Mouse (Mus musculus) ovary, adult 18-20 months (tissue): Measurements from ENCODE around the gene Pold2.

Source experiments
- DNase-seq: peaks from one replicate; pipeline ENCODE4 v3.0.0; 2022; ENCODE audit warnings: low spot score, mixed read lengths

The Pold2 gene

DNA sequence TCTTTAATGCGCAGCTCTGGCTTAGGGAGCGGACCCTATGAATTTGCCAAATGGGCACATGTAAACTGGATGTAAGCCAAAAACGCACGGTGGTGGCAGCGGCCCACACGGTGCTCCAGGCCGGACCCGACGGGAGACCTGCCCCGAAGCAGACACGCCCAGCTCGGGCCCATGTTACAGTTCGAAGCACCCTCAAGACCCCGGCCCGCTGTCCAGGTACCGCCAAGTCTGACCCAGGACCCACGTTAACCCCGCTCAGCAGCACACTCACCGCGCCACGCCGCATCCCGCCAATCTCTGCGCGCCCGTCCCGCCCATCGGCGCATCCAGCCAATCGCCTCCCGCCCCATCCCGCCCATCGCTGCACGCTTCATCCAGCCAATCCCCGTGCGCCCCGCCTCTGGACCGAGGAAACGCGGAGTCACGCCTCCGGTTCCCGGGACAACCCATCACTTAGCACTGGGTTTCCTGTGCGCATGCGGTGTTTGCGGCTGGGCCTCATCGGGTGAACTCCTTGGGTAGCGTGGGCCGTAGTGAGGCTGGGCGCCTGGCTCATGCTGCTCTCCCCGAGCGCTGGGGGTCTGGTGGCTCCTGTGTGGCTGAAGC is at the start of gene Pold2:
TSS of gene Pold2 (minus strand) at position 372 of the 606 bp plus-strand sequence.
- DNase-seq, result peak; percentile 97

DNA sequence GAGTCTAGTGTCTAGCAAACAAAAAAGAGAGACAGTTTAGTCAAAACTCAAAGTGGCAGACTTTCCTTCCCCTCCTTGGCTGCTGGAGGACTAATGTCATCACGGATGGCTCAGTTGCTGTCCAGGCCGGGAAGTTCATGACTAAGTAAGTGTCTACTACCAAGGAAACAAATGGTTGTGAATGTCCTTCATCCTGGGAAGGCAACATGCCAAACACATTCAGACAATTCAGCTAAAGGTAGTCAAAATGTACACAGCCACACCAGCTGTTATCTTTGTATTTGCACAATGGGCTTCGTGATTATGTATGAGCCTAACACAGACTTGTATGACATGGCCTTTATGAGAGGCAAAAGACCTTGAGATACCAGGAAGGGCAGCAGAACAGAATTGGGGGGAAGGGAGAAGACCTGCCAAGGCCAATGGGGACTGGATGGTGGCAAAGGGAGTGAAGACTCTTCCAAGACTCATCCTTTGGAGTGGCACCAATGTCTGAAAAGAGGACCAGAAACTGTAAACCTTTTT is 48.7 kb upstream of the Pold2 start:
- DNase-seq, result no peak

DNA sequence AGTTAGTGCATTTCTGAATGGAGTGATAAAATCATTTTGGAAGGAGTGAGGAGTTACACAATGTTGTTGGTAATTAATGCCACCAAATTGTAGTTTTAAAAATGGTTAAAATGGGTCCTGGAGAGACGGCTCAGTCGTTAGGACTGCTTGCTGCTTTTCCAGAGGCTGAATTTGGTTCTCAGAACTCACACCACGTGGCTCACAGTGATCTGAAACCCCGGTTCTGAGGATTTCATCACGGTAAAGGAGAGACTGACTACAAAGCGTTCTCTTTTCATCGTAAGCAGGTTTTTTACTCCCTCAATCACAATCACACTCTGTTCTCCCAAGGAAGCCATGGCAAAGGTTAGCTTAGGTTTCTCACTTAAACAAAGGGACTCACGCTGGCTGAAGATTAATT is 46.6 kb upstream of the Pold2 start:
- no peak for DNase-seq

DNA sequence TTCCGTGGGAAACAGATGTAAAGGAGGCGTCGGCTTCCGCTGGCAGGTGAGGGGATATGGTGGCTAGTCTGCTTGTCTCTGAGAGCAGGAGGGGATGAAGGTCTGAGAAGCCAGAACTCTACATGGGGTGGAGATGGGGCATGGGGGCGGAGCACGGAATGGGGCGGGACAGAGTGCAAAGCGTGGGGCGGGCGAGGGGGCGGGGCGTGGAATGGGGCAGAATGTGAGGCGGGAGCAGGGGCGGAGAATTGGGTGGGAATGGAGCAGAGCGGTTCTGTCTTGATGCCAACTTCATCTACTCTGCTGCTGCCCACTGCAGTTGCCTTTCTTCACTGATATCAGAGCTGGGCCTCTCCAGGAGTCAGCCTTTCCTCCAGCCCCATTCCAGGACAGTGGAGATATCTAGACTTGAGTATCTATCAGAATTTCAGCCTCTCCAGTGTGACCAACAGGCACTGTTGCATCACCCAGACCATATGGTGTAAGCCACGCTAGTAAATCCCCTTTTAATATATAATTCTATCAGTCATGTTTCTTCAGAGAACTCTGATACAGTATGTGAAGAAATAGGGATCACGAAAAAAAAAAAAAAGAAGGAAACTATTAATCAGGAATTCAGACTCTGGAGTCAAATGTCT is 42.4 kb upstream of the Pold2 start:
- DNase-seq, result no peak

DNA sequence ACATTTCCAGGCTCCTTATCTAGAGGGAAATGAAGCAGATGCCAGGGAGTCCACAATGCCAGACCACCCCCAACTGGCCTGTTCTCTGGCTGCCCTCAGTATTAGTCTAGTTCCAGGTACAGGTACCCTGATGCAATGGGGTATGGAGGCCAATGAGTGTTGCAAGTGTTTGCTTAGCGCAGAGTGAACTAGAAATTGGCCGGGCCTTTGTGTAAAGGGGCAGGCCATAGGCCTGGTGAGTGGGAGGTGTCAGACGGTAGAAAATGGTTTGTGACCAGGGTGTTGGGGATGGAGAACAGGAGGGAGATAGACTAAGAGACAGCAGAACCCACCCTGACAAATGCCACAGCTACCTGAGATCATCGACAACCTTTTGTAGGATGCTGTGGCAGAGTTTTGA is 41.5 kb upstream of the Pold2 start:
- DNase-seq, result no peak

DNA sequence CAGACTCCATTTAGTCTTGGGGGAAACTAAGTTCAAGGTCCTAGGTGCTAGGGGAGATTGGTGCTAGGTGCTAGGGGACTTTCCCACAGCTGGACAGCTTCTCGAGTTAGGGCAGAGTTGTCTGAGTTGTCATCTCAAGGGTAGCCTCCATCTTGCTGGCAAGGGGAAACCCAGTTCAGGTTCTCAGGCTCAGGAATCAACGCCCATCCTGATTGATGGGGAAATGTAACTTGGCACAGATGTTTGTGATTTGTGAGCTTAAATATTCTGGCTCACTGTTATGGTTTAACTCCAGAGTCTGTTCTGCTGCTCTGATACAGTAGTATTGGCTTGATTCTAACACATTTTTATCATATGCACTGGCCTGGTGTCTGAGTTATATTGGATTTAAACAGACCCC is 40.0 kb upstream of the Pold2 start:
- no peak for DNase-seq

DNA sequence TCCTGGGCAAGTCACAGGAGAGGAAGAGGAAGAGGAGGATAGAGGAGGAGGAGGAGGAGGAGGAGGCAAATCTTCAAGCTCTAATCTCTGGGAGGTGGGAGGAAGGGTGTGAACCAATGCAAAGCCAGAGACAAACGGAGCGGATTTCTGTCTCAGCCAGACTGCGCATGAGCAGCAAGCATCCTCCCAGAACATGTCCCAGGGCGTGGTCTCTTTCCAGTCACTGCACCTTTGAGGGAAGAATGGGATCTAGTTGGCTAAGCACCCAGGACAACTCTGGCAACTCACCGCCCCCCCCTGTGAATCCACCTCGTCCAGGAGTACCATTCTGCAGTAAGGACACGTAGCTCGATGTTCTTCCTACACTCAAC is 38.1 kb upstream of the Pold2 start:
- no peak for DNase-seq

DNA sequence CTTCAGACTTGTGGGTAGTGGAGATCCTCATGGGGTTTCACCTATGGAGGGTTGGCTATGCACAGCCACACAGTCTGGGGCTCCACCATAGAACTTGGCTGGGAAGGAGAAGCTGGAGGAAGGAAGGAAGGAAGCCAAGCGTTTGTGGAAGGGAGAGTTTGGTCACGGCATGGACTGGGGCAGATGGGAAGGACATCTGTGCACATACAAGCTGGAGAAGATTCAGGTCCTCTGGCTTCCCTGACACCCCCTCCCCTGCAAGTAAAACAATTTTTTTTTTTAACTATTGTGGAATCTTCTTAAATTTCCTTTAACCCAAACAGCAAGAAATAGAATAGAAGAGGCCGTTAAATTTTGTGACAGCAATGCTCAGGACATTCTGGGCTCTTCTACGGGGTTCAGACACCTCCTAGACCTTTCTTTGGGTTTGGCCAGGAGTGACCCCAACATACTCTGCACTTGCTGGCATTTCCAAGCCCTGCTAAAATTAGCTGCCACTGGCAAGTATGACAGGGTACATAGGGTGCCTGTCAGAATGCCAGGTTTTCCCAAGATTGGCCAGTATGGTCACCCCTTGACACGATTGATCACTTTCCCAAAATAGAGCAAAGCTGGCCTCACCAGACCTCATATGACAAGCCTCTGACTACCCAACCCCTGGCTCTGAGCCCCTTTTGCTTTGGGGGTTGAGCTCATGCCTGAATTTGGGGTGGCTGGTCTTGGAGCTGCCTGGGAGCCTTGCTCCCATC is 37.5 kb upstream of the Pold2 start:
- DNase-seq, result no peak

DNA sequence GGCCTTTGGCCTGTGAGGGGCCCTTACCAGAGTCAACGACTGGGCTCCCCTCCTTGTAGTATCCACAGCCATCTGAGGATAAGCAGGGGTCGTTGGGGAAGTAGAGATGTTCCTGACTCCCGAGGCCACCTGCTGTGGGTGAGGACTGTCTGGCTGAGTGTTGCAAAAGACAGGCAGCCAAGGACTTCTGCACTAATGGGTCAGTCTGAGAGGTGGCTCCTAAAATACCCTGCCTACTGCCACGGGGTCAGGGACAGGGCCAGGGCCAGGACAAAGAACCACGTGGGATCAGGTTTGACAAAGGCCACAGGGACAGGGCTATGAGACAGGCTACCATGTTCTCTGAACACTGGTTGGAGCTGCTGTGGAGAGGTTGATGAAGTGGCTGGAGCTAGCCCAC is 36.8 kb upstream of the Pold2 start:
- DNase-seq, result no peak

DNA sequence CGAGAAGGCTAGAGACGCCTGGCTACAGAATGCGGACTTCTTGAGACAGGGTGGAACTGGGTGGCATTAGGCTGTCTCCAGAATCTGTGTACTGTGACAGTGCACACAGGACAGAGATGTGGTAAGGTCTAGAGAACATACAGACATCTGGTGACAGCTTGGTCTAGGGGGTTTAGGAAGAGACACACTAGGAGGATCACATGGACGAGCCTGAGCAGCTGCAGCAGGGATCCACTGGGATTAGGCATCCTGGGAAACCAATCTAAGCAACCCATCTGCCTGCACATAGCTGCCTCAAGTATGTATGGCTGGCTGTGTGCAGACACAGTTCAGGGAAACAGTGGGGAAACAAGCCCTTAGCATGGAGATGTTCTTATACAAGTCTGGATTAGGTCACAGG is 35.8 kb upstream of the Pold2 start:
- DNase-seq, result no peak

DNA sequence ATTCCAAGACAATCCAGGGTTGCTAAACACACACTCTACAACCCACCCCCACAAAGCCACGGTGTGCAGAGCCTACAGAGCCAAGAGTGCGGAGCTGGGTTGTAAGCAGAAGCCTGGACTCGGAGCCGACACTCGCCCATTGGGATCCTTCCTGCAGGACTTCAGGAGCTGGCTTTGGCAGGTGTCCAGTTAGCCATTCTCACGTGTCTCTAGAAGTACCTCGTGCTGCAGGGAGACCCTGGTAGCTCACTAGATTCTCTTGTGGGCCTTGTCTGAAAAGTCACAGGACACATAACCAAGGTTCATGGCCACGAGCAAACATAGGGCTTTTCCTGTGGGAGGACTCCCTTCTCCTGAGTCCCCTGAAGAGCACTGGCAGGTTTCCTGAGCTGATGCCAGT is 35.2 kb upstream of the Pold2 start:
- DNase-seq, result no peak

DNA sequence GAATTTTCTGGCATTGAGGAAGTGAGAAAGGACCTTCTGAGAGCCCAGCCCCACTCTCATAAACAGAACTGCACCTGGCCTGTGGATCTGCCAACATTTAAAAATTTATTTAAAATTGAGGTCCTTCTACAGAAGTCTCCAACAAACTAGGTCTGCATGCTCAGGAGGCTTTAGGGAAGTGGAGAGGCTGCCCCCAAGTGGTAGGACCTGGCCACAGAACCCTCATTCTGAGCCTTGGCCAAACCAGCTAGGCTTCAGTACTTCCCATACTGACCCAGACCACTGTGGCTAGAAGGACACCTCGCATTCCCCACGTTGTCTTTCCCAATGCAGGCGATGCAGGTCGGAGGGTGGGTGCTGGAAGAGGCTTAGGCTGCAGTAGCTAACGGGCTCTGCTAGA is 34.5 kb upstream of the Pold2 start:
- DNase-seq, result no peak

DNA sequence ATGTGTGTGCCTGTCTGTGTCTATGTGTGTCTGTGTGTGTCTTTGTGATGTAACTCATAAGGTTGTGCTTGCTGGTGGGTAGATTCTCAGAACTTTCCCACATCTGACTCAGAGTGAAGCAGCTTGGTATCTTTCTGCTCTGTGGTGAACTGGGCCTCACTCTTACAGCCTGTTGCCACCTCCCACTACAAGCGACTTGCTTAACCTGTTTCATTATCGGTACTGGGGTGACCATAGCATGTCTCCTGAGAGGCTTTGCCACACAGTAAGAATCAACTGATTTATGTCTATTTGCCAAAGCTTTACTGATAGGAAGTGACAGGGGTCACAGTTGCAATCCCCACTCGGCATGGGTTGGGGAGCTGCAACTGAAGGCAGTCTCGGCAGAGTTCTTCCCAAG is 30.6 kb upstream of the Pold2 start:
- DNase-seq, result no peak

DNA sequence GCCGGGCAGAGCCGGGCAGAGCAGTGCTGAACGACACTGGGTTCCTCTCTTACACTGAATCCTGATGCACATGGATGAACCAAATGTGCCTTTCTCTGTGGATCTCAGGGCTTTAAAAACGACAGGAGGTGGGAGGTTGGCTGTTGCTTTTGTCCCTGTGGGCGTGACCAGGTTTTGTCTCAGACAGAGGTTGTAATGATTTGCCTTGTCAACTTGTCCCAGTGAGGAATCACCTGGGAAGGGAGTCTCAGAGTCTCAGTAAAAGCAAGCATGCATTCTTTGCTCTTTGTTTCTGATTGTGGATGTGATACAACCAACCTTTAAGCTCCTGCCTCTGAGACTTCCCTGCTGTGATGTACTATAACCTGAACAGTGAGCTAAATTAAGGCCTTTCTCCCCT is 29.0 kb upstream of the Pold2 start:
- no peak for DNase-seq

DNA sequence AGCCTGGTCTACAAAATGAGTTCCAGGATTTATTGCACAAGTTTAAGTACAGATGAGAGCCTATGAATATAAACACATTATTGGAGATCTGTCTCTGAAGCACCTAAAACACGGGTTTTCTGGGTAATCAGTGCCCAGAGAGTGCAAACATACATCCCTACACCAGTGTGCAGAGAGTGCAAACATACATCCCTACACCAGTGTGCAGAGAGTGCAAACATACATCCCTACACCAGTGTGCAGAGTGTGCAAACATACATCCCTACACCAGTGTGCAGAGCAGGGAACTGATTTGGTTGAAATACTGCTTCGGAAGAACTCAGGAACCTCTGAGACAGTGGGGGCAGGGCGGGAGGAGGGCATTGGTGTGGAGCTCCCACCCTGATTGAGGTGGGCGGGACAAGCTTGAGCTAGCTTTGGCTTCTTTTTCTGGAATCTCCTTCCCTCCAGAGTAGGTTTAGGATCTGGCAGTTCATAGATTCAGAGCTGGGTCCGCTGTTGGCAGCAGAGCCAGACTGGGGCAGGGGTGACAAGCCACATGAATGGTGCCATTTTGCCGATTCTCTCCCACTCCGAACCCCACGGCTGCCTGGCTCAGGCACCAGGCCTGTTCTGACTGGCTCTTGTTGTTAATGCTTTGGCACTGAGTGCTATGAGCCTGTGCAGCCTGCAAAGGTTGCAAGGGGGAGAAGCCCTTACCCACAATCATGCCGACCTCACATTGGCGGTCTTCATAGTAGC is 27.9 kb upstream of the Pold2 start:
- no peak for DNase-seq

DNA sequence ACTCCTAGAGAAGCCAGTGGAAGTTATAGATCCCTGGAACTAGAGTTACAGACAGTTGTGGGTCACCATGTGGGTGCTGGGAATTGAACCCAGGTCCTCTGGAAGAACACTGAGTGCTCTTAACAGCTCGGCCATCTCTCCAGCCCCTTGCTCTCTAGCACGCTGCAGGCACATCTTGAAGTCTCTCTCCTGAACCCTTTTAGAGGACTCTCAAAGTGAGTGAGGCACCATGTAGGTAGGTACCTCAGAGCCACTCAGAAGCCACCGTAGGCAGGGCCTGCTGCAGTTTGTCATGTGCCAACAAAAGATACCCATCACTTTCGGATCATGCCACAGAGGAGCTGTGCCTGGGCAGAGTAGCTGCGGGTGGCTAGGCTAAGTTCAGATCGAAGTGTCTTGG is 26.8 kb upstream of the Pold2 start:
- no peak for DNase-seq

DNA sequence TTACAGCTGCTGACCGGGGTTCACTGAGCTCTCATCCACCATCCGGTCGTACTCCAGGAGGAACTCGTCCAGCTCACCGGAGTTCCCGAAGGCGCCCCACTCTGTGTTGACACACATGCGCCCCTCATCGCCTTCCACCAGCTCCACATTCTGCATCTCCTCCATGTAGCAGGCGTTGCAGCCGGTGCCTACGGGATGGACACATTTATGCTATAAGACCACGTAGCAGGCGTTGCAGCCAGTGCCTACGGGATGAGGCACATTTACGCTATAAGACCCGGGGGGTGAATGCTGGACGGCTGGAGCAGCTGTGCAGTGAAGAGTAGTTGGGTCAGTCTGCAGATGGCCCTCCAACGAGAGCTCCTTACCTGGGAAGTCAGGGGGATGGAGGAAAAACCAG is 26.3 kb upstream of the Pold2 start:
- DNase-seq, result no peak

DNA sequence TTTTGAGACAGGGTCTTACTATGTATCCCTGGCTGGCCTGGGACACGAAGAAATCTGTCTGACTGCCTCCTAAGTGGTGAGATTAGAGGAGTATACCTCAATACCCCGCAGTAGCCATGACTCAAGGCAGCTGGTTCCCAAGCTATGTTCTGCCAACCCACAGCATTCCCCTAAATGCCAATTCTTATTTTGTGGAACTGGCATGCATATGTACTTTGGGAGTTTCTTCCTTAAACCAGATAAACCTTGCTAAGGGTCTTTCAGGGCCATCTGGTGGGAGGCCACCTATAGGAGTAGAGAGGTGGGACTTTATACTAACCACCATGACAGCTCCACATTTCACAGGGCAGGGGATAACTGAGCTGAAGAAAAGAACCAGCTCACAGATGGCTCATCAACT is 25.8 kb upstream of the Pold2 start:
- no peak for DNase-seq

DNA sequence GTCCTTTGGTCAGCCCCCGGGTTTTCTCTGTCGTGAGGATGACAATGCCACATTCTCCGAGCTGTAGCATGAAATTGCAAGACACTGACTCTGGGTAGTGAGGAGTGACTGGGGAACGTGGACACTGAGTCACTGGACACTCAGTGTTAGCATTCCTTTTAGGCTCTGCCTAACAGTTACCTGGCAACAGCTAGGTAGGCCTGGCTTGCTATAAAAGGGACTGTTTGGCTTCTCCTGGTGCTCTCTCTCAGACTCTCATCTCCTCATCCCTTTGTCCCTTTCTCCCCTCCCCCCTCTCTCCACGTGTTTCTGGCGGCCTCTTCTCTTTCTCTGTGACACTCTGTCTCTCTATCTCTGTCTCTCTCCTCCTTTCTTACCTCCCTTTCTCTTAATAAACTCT is 24.3 kb upstream of the Pold2 start:
- DNase-seq, result no peak

DNA sequence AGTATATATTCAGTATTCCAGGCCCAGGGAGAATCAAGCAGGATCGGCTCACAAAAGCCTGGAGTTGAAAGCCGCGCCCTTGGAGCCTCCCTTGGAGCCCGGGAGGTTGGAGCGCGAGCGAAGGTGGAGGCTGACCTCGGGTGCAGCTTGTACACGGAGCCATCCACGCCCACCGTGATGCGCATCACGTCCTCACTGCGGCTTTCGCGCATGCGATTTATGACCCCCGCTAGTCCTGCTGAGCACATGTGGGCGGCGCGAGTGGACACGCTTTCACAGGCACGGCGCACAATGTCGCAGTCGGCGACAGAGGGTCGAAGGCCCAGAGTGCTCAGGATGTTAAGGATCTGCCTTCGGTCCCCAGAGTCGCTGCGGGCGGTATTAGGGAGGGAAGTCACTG is 23.9 kb upstream of the Pold2 start:
- DNase-seq, result peak; percentile 41

DNA sequence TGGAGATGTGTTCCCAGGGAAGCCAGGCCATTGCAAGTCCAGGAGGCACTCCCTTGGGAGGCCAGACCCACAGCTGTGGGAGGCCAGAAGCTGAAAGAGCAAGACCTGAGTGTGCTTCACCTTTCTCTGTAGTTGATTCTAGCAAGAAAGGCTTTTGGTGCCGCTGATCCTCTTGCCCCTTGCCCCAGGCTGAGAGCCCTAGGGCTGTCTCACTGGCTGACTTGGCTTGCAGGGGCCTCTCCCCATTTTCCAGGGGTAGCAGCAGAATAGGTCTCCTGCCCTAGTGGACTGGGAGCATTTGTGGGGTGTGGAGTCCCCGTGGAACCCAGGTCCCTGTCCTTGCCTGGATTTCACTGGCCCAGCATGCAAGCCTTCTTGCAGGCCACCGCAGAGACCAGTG is 23.2 kb upstream of the Pold2 start:
- no peak for DNase-seq

DNA sequence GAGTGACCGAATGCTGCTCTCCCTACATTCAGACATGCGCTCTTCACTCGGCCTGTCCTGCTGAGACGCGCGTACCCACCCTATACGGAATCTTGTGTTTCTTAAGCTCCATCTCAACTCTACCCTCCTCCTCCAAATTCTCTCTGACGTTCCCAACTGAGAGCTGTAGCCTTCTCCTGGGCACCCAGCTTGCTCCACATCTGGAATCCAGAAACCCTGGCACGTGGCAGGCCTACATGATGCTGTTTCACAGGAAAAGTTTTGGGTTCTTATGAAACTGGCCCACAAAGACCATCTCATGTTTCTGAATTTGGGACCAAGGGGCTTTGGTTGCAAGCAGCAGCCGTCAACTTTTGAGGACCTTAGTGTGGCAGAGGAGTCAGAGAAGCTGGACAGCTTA is 21.2 kb upstream of the Pold2 start:
- DNase-seq, result no peak

DNA sequence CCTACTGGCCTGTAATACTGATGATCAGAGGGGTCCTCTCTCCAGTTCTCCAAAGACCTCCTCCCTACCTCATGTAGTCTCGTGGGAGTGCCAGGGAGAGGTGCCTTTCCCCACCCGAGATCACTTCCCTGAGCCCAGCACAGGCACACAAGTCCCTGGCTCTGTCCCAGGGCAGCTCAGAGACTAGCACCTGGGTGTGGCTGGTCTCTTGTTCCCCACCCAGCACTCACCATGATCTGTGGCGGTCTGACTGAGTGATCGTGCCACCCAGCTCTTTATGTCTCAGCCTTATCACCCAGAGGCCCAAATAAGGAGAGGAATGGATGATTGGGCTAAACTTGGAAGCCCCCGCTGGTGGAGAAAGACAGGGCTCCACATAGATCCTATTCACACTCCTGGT is 20.4 kb upstream of the Pold2 start, which contains the start of gene Myl7:
TSS of gene Myl7 (minus strand) at position 252 of the 400 bp plus-strand sequence.
- no peak for DNase-seq
